Mouse (Mus musculus) ES-Bruce4 (cell line): ENCODE measurements at regions not wholly inside any gene's neighbourhood (a gene's known extent, or its start where the extent isn't known, plus 50 kb on each side); places are given as distances from the start of the nearest gene placed in this dataset.

ENCODE experiments used
- CTCF ChIP-seq: IDR thresholded peaks from one replicate; pipeline ENCODE4 v1.8.1; 2011; ENCODE audit warnings: low read depth, low read length
- POLR2A ChIP-seq: IDR thresholded peaks from one replicate; pipeline ENCODE4 v1.8.1; 2011; ENCODE audit warnings: low read length; ENCODE audit not compliant: insufficient read depth

DNA sequence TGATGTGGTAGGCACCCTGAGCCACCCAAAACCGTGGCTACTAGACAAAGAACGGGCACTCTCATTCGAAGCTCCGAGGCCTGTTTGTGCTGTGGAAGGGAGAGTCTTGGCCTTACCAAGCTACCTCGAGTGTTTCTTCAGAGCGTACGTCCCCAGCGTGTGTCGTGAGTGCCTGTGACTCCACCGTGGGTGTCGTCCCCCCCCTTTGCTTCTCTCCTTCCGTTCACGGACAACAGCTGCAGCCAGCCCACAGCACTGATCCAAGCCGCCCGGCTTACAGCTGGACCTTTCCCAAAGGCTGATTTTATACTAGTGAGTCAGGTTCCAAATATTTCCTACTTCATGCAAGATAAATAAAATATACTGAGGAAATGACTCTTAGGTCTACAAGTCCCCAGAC lies 249.8 kb downstream of the Satb1 start:
- no peak for TF ChIP-seq CTCF
- no peak for TF ChIP-seq POLR2A
